Comparison of ENCODE assay signal across 20 mouse cellular contexts in the genomic region with DNA sequence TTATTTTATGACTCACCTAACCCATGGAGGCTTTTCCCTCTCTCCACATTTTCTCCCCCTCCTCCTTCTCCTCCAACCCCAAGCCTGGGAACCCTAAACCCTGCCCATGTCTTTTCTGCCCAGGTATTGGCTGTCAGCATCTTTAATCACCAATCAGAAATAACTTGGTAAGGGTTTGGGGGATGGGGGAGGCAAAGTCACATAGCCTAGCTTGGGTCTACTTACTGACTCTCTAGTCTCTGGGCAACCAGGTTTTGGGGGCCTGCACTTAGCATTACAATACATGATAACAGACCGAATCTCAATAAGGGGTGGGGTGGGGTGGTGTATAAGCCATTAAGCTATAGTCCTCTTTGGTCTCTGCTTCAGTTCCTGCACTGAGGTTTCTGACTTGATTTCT.
DNase-seq lines count a peak whose midpoint lies in the region; TF ChIP-seq lines count a peak whose summit lies in the region.
"Had no signal": no experiment of that assay in that cellular context is flagged by ENCODE, and none has a peak within 500 bp of the region (broad histone marks: within the 10 kb centered on the region; RNA-seq: fewer than 3 reads in every experiment).

No protein-coding gene starts in this region.

- peak; percentile 67 for DNase-seq in ES-CJ7 (ENCODE audit: low read depth, low spot score)
- peak; percentile 71 for DNase-seq in R1 (ENCODE audit: low read depth, low spot score)
- DNase-seq in thymus, postnatal 36 days, result no peak
- DNase-seq in frontal cortex, postnatal 14 days (ENCODE audit: low spot score in 2 of 2), result no peak
- DNase-seq in spleen, postnatal 14 days (ENCODE audit: low spot score in 2 of 2), result no peak
- DNase-seq: adrenal gland, adult 8-10 months; adrenal gland, postnatal 14 days; adrenal gland, postnatal 36 days; cerebellum, adult 11-12 months; cerebellum, adult 2 months; cerebellum, adult 9-10 months; cerebellum, postnatal 10 days; cerebellum, postnatal 25 days; forebrain, postnatal 0 days had no signal

- TF ChIP-seq CTCF in E14TG2a.4 (conservative IDR thresholded peaks at IDR 0.05; ENCODE audit: low read length), result no peak

- no peaks in the 10 kb centered on the region for H3K36me3 ChIP-seq in E14TG2a.4 (ENCODE audit: insufficient read depth, low read length)
- H3K36me3 ChIP-seq: embryonic facial prominence, embryonic 10.5 days; embryonic facial prominence, embryonic 12.5 days; forebrain, embryonic 15.5 days had no signal

- H3K4me3 ChIP-seq in E14TG2a.4 (replicated peaks; ENCODE audit: low read length), result peak overlapping the region; percentile 17; the same call in 1 of the 2 replicates
- H3K4me3 ChIP-seq: embryonic facial prominence, embryonic 10.5 days; embryonic facial prominence, embryonic 12.5 days; forebrain, embryonic 13.5 days; forebrain, embryonic 15.5 days had no signal

- H3K27me3 ChIP-seq in E14TG2a.4 (ENCODE audit: insufficient read depth, low read length), result 0 out of 2 replicates have a peak, but pooled peaks cover 4% of the 10 kb centered on the region
- H3K27me3 ChIP-seq: embryonic facial prominence, embryonic 12.5 days; forebrain, embryonic 13.5 days; forebrain, embryonic 15.5 days; Patski had no signal

- H3K4me1 ChIP-seq in E14TG2a.4 (replicated peaks; ENCODE audit: low read depth, low read length), result peaks cover 26% of the 10 kb centered on the region
- H3K4me1 ChIP-seq: embryonic facial prominence, embryonic 10.5 days; embryonic facial prominence, embryonic 12.5 days; forebrain, embryonic 13.5 days; forebrain, embryonic 15.5 days had no signal

- H3K9me3 ChIP-seq in E14TG2a.4 (ENCODE audit: low read length), result peaks cover 15% of the 10 kb centered on the region
- H3K9me3 ChIP-seq: embryonic facial prominence, embryonic 12.5 days; forebrain, embryonic 13.5 days; forebrain, embryonic 15.5 days had no signal

Comparison
In these comparisons a context has a peak if more than half of its experiments do, and no peak if none do; other contexts are left out.
1. DNase-seq: peak in ES-CJ7 (single experiment) and R1 (single experiment); none in thymus, postnatal 36 days (0 of 2), frontal cortex, postnatal 14 days (0 of 2) and spleen, postnatal 14 days (0 of 2).